Comparison of ENCODE assay signal across 1 mouse cellular context in the genomic region with DNA sequence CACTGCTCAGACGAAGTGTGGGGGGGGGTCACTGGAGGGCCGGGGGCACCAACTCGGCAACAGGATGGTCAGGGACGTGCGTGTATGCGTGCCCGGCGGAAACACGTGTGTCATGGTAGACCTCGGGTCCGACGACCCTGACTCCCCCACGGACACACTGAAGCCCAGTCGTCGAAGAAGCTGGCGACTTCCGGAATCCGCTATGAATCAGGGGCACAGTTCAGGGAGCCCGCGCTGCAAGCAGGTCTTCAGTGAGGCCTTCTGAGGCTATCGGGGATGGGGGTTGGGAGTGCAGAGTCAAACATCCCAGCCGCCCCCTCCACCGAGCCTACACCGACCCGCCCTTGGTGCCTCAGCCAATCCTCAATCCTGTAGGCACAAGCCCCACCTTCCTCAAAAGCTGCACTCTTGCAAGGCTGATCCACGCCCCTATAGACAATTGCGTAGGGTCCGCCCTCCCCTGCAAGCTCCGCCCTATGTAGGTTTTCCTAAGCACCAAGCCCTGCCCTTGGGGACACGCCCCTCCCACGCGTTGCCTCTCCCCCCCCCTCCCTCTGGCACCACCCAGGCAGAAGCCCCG.
A peak's percentile ranks its signal among the peaks of the same experiment; 100 is the strongest.
TF ChIP-seq lines count a peak whose summit lies in the region.

No protein-coding gene starts in this region.

TF ChIP-seq in CH12.LX, 34 proteins besides CTCF, POLR2A, EP300 and RAD21:
- TF ChIP-seq MXI1 (IDR thresholded peaks at IDR 0.05; ENCODE audit: low read depth, low read length) (peak; percentile 6; the same call in 1 of the 2 replicates), MEF2A (IDR thresholded peaks at IDR 0.05; ENCODE audit: borderline replicate concordance, low read depth, low read length) (no peak), ZKSCAN1 (IDR thresholded peaks at IDR 0.05; ENCODE audit: borderline replicate concordance, low read depth, low read length) (no peak), HCFC1 (IDR thresholded peaks at IDR 0.05; ENCODE audit: low read depth, low read length) (peak; percentile 63), MAX (IDR thresholded peaks at IDR 0.05; ENCODE audit: low read length) (peak; percentile 77), RCOR1 (conservative IDR thresholded peaks at IDR 0.05; ENCODE audit: low read depth, low read length) (no peak), BHLHE40 (IDR thresholded peaks at IDR 0.05; ENCODE audit: low read depth, low read length) (no peak; the same call in 1 of the 2 replicates), CHD1 (IDR thresholded peaks at IDR 0.05; ENCODE audit: low read depth, low read length) (no peak), JUN (IDR thresholded peaks at IDR 0.05; ENCODE audit: insufficient read depth, low read depth, low read length) (no peak), ETS1 (conservative IDR thresholded peaks at IDR 0.05; ENCODE audit: low read depth, low read length) (peak; percentile 28; the same call in 1 of the 2 replicates), UBTF (IDR thresholded peaks at IDR 0.05; ENCODE audit: low read depth, low read length) (no peak), E2F4 (IDR thresholded peaks at IDR 0.05; ENCODE audit: insufficient replicate concordance, low read depth, low read length) (no peak), NRF1 (IDR thresholded peaks at IDR 0.05; ENCODE audit: low read depth, low read length) (peak; percentile 49), ZMIZ1 (IDR thresholded peaks at IDR 0.05; ENCODE audit: low read depth, low read length) (no peak), MAFK (IDR thresholded peaks at IDR 0.05; ENCODE audit: insufficient replicate concordance, low read length) (no peak), ELF1 (IDR thresholded peaks at IDR 0.05; ENCODE audit: low read depth, low read length) (peak; percentile 78), MAZ (IDR thresholded peaks at IDR 0.05; ENCODE audit: low read depth, low read length) (peak; percentile 50; the same call in 1 of the 2 replicates), SMC3 (IDR thresholded peaks at IDR 0.05; ENCODE audit: low read depth, low read length) (no peak), MYC (IDR thresholded peaks at IDR 0.05; ENCODE audit: low read depth, low read length) (peak; percentile 70; the same call in 1 of the 2 replicates), POLR2AphosphoS2 (IDR thresholded peaks at IDR 0.05; ENCODE audit: low read depth, low read length) (peak; percentile 77; the same call in 1 of the 2 replicates), USF2 (conservative IDR thresholded peaks at IDR 0.05; ENCODE audit: low read depth, low read length) (no peak), JUND (conservative IDR thresholded peaks at IDR 0.05; ENCODE audit: low read depth, low read length) (no peak), NELFE (IDR thresholded peaks at IDR 0.05; ENCODE audit: low read depth, low read length) (peak; percentile 62), TBP (conservative IDR thresholded peaks at IDR 0.05; ENCODE audit: low read depth, low read length) (peak; percentile 93), KAT2A (IDR thresholded peaks at IDR 0.05; ENCODE audit: insufficient replicate concordance, low read length) (0 out of 2 replicates have a peak, but pooled peaks have one; percentile 7), ZC3H11A (IDR thresholded peaks at IDR 0.05; ENCODE audit: low read depth, low read length) (no peak), TCF12 (IDR thresholded peaks at IDR 0.05; ENCODE audit: low read depth, low read length) (peak; percentile 96), SIN3A (IDR thresholded peaks at IDR 0.05; ENCODE audit: low read length) (peak; percentile 60; the same call in 1 of the 2 replicates), USF1 (IDR thresholded peaks at IDR 0.05; ENCODE audit: low read depth, low read length) (no peak), ZNF384 (IDR thresholded peaks at IDR 0.05; ENCODE audit: low read depth, low read length) (peak; percentile 58), IRF4 (IDR thresholded peaks at IDR 0.05; ENCODE audit: low read depth, low read length) (no peak), CHD2 (IDR thresholded peaks at IDR 0.05; ENCODE audit: low read length) (peak; percentile 91), PAX5 (IDR thresholded peaks at IDR 0.05; ENCODE audit: low read length) (no peak), GABPA (IDR thresholded peaks at IDR 0.05; ENCODE audit: insufficient replicate concordance, low read depth, low read length) (no peak)
